Mouse (Mus musculus) hindbrain, embryonic 10.5 days (tissue): ENCODE data around the gene Xylt1. TPM values are rescaled to one million over a fixed set of nuclear protein-coding genes. Genes with fewer than 3 reads are reported as not detected.

Experiments
- DNase-seq: peaks from one replicate; pipeline ENCODE4 v3.0.0-alpha.2; 2017; ENCODE audit warnings: low spot score
- H3K27ac ChIP-seq: fragments of 300-500 bp; sonication (generic); 2 replicates; pipeline ENCODE4 v1.5.1; 2016; ENCODE audit warnings: mild to moderate bottlenecking, moderate library complexity
- H3K27me3 ChIP-seq: fragments of 300-500 bp; sonication (generic); 2 replicates; pipeline ENCODE4 v1.6.1; 2016; ENCODE audit warnings: mild to moderate bottlenecking; ENCODE audit not compliant: poor library complexity, insufficient read depth, severe bottlenecking
- H3K36me3 ChIP-seq: fragments of 300-500 bp; sonication (generic); 2 replicates; pipeline ENCODE4 v1.6.1; 2016; ENCODE audit warnings: mild to moderate bottlenecking, moderate library complexity
- H3K4me1 ChIP-seq: fragments of 300-500 bp; sonication (generic); replicated peaks from 2 replicates; pipeline ENCODE4 v1.6.1; 2016; ENCODE audit warnings: mild to moderate bottlenecking
- H3K4me3 ChIP-seq: fragments of 300-500 bp; sonication (generic); 2 replicates; pipeline ENCODE4 v1.5.1; 2016; ENCODE audit warnings: mild to moderate bottlenecking, moderate library complexity
- H3K9me3 ChIP-seq: fragments of 300-500 bp; sonication (generic); 2 replicates; pipeline ENCODE4 v1.6.1; 2016; ENCODE audit warnings: mild to moderate bottlenecking, moderate library complexity
- WGBS: fragments of 180-500 bp; shearing (Covaris S2); methylation state at CpG from one replicate; pipeline ENCODE4 v1.1.7; 2016; 5-methylcytosine and 5-hydroxymethylcytosine counted together
- polyA plus RNA-seq: library from polyadenylated mRNA; unstranded; fragments of >200 nt; fragmentation: Nextera tagmentation; extraction: Ambion mirVana; gene quantifications from 2 replicates; pipeline ENCODE4 v1.2.1, GENCODE M21; 2016

The Xylt1 gene
- polyA plus RNA-seq, 1 experiment from 2014 or later = 1.4 TPM

DNA sequence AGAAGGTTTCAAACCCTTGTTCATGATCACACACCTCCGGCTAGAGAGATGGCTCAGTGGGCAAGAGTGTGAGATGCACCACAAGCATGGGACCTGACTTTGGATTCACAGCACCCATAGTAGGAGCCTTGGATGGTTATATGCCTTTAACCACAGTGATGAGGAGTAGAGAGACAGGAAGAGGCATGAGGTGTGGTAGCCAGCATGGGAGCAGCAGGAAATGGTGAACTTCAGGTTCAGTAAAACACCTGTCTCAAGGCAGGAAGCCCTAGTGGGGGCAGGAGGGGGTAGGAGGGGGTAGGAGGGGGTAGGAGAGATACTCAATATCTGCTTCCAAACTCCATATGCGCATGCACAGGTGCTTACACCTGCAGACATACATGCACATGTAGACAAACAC, 257.2 kb downstream of the Xylt1 start:
- Histone ChIP-seq H3K4me3 (no peak overlapping the region), H3K27ac (no peak overlapping the region), H3K27me3 (no peaks in the 10 kb centered on the region), H3K9me3 (no peaks in the 10 kb centered on the region), H3K4me1 (0 out of 2 replicates have a peak, but pooled peaks cover 9% of the 10 kb centered on the region), H3K36me3 (peaks cover 10% of the 10 kb centered on the region; the same call in 1 of the 2 replicates)
- no peak for DNase-seq
- 97% methylated on average over 2 of the region's 2 CpGs for WGBS

DNA sequence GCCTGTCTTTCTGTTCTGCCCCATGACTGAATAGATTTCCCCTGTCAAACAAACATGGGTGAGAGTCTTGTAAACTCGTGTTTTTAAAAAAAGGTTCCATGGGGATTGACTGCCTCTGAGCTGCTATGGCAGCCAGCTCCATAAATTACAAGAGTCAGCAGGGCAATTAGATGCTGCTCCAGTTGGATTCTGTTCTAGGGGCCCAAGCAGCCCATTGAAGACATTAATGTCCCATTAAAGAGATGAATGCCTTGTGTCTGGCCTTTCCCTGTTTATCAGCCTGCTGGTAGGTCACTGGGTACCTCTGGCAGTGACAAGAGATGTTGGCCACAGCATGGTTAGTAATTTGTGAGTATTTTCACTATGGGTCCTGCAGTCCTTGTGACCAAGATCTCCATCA, 271.9 kb downstream of the Xylt1 start:
- no peak for DNase-seq
- Histone ChIP-seq H3K4me1 (no peaks in the 10 kb centered on the region), H3K27ac (no peak overlapping the region), H3K4me3 (no peak overlapping the region), H3K36me3 (peaks cover 11% of the 10 kb centered on the region; the same call in 1 of the 2 replicates), H3K9me3 (no peaks in the 10 kb centered on the region), H3K27me3 (no peaks in the 10 kb centered on the region)
- WGBS = 72% methylated on average over 1 of the region's 1 CpGs

DNA sequence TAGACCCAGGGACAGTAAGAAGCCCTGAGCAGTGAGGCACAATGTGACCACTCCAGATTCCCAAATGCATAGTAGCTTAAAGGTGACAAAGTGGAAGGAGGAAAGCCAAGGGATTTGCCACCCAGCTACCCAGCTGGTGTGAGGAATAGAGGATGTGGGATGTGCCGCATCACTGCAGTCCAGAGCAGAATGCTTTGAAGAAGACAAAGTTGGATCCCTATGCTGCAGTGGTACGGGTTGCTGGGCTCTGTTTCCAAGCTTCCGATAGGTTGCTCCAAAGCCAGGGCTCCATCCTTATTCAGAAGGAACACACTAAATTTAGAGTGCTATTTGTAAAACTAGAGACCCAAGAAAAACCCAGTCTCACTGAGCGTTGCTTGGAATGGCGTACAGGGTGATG, 275.0 kb downstream of the Xylt1 start:
- Histone ChIP-seq H3K4me3 (no peak overlapping the region), H3K27me3 (no peaks in the 10 kb centered on the region), H3K36me3 (peaks cover 8% of the 10 kb centered on the region; the same call in 1 of the 2 replicates), H3K4me1 (no peaks in the 10 kb centered on the region), H3K9me3 (no peaks in the 10 kb centered on the region), H3K27ac (no peak overlapping the region)
- WGBS = 94% methylated on average over 5 of the region's 5 CpGs
- DNase-seq = no peak

DNA sequence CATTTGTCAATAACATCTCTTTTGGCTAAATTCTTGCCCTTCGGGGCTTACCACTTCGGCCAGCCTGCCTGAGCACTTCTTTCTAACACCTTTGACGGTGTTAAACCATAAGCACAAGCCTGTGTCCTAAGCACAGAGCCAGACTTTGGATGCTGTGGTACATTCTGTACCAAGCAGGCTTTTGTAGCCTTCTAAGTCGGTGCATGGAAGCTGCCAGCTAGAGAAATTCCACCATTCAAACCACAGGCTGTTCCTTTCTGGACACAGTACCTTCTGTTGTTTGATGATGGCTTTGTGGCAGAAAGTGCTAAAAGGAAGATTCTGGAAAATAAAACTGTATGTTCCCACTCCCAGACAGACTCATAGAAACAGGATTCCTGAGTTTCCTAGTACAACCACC, 277.4 kb downstream of the Xylt1 start:
- no peak for DNase-seq
- Histone ChIP-seq H3K9me3 (no peaks in the 10 kb centered on the region), H3K27me3 (no peaks in the 10 kb centered on the region), H3K27ac (no peak overlapping the region), H3K4me3 (no peak overlapping the region), H3K4me1 (no peaks in the 10 kb centered on the region), H3K36me3 (0 out of 2 replicates have a peak, but pooled peaks cover 6% of the 10 kb centered on the region)
- 94% methylated on average over 4 of the region's 4 CpGs for WGBS

DNA sequence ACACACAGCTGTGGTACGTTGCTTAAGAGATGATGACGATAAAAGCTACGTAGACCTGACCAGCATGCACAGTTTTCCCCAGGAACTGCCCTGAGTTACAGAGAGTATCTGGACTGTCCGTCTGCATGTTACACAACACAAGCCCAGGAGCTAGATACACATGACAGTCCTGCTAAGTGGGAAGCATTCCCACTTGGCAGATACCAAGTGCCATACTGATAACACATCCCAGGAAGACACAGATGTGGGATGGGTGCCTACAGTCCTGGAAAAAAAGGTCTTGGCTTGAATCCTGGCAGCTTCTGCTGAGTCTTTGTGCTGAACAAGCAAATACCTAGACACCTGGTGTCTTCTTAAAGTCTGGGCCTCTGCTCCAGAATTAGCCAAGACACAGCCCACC, 278.0 kb downstream of the Xylt1 start:
- 90% methylated on average over 4 of the region's 4 CpGs for WGBS
- H3K27ac ChIP-seq = no peak overlapping the region
- 0 out of 2 replicates have a peak, but pooled peaks cover 6% of the 10 kb centered on the region for H3K36me3 ChIP-seq
- H3K4me3 ChIP-seq = no peak overlapping the region
- no peak for DNase-seq
- H3K27me3 ChIP-seq = no peaks in the 10 kb centered on the region
- no peaks in the 10 kb centered on the region for H3K9me3 ChIP-seq
- no peaks in the 10 kb centered on the region for H3K4me1 ChIP-seq

DNA sequence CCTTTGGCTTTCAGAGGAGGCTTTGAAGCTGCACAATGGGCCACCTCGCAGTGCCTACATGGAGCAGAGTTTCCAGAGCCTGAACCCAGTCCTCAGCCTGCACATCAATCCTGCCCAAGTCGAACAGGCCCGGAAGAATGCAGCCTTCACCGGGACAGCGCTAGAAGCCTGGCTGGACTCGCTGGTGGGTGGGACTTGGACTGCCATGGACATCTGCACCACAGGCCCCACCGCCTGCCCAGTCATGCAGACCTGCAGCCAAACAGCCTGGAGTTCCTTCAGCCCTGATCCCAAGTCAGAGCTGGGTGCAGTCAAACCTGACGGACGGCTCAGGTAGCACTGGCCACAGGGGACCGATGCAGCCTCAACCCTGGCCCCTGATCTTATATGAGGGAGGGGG, 286.5 kb downstream of the Xylt1 start:
- Histone ChIP-seq H3K4me1 (no peaks in the 10 kb centered on the region), H3K4me3 (no peak overlapping the region), H3K27ac (no peak overlapping the region), H3K9me3 (no peaks in the 10 kb centered on the region), H3K36me3 (peaks cover 5% of the 10 kb centered on the region; the same call in 1 of the 2 replicates), H3K27me3 (no peaks in the 10 kb centered on the region)
- 89% methylated on average over 10 of the region's 10 CpGs for WGBS
- no peak for DNase-seq

DNA sequence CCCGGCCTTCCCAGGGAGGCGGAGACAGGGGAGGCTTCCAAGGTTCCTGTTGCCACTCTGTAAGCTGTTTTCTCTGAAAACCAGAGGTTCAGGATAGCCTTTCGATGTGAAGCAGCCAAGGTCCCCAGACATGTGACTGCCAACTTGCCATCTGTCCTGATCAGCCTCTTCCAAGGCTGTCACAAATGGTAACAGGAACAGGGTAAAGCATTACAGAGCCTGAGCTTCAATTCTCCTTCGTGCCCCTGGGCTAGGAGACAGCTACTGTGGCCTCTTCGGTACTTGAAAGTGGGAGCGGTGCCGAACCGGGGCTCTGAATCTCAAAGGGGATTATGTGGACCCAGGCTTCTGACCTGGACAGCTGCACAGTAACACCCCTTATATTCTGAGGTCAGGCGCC, 287.4 kb downstream of the Xylt1 start:
- no peaks in the 10 kb centered on the region for H3K9me3 ChIP-seq
- 88% methylated on average over 9 of the region's 9 CpGs for WGBS

DNA sequence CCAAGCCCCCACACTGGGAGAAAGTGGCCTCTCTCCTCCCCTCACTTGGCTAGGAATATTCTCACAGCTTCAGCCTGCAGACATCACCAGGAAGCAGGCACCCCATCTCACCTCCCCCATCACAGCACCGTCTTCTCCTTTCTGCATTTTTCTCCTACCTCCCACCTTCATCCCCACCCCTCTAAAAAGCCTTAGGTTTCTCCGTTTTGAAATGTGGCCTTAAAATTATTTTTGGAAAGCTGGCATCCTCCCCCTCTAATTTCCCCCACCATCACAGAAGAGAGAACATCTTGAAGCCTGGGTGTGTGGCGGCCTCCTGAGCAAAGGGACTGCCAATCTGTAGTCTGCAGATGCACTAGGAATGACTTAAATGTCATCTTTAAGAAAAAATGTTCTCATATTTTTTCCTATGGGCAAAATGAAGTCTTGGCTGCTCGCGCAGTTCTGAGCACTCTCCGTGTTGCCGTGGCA, 291.4 kb downstream of the Xylt1 start:
- DNase-seq = no peak
- H3K27me3 ChIP-seq = no peaks in the 10 kb centered on the region
- no peaks in the 10 kb centered on the region for H3K4me1 ChIP-seq
- no peak overlapping the region for H3K4me3 ChIP-seq
- H3K27ac ChIP-seq = no peak overlapping the region
- 87% methylated on average over 7 of the region's 7 CpGs for WGBS
- peaks cover 4% of the 10 kb centered on the region; the same call in 1 of the 2 replicates for H3K36me3 ChIP-seq
- no peaks in the 10 kb centered on the region for H3K9me3 ChIP-seq

More for the DNA sequence above, 287.4 kb downstream of the Xylt1 start:
- no peaks in the 10 kb centered on the region for H3K4me1 ChIP-seq
- DNase-seq = no peak
- H3K27me3 ChIP-seq = no peaks in the 10 kb centered on the region
- H3K27ac ChIP-seq = no peak overlapping the region
- peaks cover 5% of the 10 kb centered on the region; the same call in 1 of the 2 replicates for H3K36me3 ChIP-seq
- H3K4me3 ChIP-seq = no peak overlapping the region

DNA sequence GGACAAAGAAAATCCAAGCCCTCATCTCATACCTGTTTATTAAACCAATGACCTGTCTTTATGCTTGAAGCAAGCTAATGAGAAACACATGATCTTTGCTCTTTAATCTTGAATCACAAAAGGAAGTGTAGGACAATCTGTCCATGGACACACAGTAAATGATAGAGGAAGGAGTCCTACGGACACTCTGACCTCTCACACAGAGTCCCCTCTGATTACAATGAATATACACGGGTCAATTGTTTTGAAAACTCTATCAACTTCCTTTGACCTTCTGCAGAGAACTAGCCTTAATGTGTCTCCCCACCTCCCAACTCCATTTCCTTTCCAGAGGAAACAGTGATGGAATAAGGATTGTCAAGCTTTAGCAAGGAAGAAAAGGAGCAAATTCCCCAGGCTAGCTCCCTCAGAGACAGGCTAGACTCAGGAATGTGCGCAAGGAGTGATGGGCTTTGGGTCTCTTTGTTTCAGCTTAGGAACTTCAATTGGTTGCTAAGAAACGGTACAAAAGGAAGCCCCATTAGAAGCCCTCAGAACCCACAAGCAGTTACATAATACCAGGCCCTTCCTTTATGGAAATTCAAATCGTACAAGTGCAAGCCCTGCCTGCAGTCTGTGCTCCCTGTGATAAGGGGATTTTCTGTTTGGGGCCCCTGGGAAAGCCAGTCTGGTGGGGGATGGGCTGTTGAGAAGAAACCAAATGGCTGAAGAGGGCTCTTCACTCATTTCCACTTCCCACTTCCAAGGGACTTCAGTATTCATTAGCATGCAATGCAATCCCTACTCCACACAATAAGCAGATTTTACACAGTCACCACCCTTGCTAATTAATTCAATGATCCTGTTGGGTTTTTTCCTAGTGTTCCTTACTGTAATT, 305.6 kb downstream of the Xylt1 start:
- peak overlapping the region; percentile 83 for H3K27ac ChIP-seq
- peaks cover 31% of the 10 kb centered on the region for H3K4me1 ChIP-seq
- 11% methylated on average over 5 of the region's 5 CpGs for WGBS
- no peaks in the 10 kb centered on the region for H3K36me3 ChIP-seq
- H3K27me3 ChIP-seq = peaks cover 30% of the 10 kb centered on the region
- no peaks in the 10 kb centered on the region for H3K9me3 ChIP-seq
- peak; percentile 68 for DNase-seq
- H3K4me3 ChIP-seq = no peak overlapping the region

DNA sequence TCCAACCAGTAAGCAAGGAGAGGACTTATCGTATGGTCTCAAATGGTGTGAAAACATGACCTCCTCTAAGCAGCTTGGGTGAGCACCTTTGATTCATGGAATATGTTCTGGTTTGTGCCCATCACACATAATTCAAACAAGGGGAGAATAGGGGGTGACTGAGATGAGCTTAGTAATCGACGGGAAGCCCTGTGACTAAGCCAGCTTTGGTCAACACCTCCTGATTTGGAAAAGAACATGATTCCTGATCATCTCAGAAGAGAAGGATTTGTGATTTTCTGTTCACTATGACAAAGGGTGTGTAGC, 306.2 kb downstream of the Xylt1 start:
- Histone ChIP-seq H3K36me3 (no peaks in the 10 kb centered on the region), H3K4me3 (no peak overlapping the region), H3K4me1 (peaks cover 31% of the 10 kb centered on the region), H3K9me3 (no peaks in the 10 kb centered on the region), H3K27me3 (peaks cover 30% of the 10 kb centered on the region), H3K27ac (peak overlapping the region; percentile 73)
- WGBS = 67% methylated on average over 3 of the region's 3 CpGs
- DNase-seq = no peak

DNA sequence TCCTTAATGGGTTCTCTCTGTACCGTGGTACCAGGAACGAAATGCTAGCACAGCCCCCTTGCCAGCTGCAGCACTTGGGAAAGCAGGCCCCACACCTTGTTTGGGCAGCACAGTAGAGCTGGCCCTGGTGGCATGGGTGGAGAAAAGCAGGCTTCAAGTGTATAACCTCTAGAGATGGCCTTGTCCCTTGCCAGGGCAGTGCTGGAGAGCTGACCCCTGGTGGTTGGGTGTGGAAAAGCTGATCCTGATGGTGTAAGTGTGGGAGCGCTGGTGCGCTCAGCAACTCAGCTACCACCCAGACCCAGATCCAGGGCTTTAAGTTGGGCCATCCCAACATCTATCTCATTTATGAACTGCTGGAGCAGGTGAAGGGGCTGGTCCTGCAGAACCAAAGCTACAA, 314.8 kb downstream of the Xylt1 start:
- Histone ChIP-seq H3K27me3 (no peaks in the 10 kb centered on the region), H3K4me3 (no peak overlapping the region), H3K4me1 (peaks cover 10% of the 10 kb centered on the region), H3K36me3 (no peaks in the 10 kb centered on the region), H3K27ac (no peak overlapping the region), H3K9me3 (no peaks in the 10 kb centered on the region)
- peak; percentile 33 for DNase-seq
- 86% methylated on average over 4 of the region's 4 CpGs for WGBS

DNA sequence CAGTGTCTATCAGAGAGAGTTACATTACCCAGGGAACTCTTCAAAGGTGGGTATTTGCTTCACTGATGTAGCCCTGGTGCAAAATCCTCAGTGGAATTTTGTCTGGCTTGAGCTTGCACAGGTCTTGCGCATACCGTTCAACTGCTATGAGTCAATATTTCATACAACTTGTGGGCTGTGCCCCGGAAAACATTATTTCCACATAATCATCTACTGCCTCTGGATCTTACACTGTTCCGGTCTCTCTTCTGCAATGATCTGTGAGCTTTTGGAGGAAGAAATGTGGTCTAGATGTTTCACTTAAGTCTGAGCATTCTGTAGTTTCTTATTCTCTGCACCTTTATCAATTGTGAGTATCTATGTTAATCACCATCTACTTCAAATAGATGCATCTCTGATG, 316.9 kb downstream of the Xylt1 start:
- Histone ChIP-seq H3K27me3 (no peaks in the 10 kb centered on the region), H3K4me3 (no peak overlapping the region), H3K27ac (no peak overlapping the region), H3K36me3 (no peaks in the 10 kb centered on the region), H3K4me1 (peaks cover 10% of the 10 kb centered on the region), H3K9me3 (no peaks in the 10 kb centered on the region)
- DNase-seq = no peak
- WGBS = 95% methylated on average over 4 of the region's 4 CpGs

DNA sequence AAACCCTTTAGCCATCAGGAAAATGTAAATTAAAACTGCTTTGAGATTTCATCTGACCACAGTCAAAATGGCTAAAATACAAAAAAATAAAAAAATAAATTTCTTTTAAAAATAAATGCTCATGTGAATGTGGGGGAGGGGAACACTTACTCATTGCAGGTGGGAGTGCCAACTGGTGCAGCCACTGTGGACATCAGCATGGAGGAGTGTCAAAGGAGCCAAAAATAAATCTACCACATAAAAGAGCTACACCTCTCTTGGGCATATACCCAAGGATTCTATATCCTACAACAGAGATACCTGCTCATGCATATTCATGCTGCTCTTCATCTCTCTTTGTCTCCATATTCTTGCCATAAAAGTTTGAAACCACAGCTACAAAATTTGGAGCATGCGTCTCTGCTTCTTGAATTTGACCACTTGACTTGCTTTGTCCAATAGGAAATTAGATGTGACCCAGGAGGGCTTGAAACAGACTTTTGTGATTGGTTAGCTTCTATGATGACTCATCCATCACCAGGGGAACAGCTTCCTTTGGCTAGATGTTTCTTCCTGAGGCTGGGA, 317.9 kb downstream of the Xylt1 start:
- Histone ChIP-seq H3K4me3 (no peak overlapping the region), H3K27me3 (no peaks in the 10 kb centered on the region), H3K4me1 (peaks cover 10% of the 10 kb centered on the region), H3K36me3 (no peaks in the 10 kb centered on the region), H3K9me3 (no peaks in the 10 kb centered on the region), H3K27ac (no peak overlapping the region)
- 95% methylated on average over 1 of the region's 1 CpGs for WGBS
- no peak for DNase-seq
